Mouse (Mus musculus) retina, adult 2 months (tissue): ENCODE results near the gene Tor3a.

Experiments used
- DNase-seq: peaks from one replicate; pipeline ENCODE4 v3.0.0-alpha.2; 2012; ENCODE audit warnings: low read depth, low spot score

The Tor3a gene

DNA sequence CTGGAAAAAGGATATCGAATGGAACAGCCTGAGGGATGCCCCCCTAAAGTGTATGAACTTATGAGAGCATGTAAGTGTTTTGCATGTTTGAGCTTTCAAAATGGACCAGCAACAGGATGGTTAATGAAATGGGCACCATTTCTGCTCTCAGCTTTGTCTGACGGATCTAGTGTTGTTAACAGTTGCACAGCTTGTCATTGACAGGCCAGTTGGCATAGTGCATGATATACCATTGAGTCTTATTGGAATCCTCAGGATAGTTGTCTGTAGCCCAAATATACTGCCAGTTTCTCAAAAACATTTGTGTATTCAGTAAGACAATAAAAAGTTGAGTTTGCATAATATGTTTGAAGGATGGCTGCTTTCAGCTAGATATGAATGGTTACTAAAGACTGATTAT, 39.0 kb downstream of the Tor3a start:
- no peak for DNase-seq

DNA sequence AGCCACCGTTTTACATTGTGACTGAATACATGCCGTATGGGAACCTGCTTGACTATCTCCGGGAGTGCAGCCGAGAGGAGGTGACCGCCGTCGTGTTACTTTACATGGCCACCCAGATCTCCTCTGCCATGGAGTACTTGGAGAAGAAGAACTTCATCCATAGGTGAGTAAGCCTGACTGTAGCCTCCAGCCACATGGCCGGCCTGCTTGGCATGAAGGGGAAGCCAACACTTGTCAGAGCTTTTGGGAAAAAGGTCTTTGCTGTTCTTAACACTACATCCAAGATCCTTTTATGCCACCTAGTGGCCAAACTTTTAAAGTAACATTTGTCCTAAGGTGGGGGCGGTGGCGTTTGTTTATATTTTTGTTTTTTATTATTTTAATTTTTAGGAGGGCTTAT, 41.1 kb downstream of the Tor3a start:
- peak; percentile 26 for DNase-seq

DNA sequence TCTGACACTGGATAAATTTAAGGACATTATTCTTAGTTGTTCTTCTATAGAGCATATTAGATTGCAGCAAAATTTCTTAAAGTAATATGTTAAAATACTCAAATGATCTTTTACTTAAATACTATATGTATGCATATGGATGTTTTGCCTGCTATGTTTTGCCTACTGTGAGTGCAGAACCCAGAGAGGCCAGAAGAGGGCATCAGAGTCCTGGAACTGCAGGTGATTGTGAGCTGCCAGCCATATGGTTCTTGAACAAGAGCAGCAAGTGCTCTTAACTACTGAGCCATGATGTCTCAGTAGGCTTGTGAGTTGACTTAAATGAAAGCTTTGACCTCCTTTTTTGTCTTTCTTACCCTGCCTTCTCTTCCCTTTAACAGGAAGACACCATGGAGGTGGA, 43.2 kb downstream of the Tor3a start:
- no peak for DNase-seq

DNA sequence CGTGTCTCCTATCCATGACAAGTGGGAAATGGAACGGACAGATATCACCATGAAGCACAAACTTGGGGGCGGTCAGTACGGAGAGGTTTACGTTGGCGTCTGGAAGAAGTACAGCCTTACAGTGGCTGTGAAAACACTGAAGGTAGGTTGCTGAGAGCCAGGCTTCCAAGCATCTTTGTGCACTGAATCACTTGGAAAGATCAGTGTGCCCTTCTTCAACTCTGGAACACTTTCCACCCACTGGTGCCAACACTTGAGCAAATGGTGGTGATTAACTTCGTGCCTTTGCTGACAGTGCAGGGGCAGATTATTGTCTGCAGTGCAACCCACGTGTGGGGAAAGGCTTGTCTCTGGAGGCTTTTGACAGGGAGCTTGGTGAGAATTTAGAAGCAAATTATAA, 44.2 kb downstream of the Tor3a start:
- no peak for DNase-seq

DNA sequence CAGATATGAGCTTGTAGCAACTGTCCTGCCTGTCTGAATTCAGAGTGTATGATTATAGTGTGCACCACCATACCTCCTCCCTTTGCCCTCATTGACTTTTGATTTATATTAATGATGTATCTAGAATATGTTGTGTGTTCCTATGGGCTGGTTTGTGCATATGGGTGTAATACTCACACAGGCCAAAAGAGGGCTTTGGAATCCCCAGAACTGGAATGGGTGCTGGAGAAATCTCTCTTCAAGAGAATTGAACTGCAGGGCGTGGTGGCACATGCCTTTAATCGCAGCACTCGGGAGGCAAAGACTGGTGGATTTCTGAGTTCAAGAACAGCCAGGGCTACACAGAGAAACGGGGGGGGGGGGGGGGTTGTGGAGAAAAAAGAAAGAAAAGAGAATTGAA, 47.4 kb downstream of the Tor3a start:
- DNase-seq = no peak

DNA sequence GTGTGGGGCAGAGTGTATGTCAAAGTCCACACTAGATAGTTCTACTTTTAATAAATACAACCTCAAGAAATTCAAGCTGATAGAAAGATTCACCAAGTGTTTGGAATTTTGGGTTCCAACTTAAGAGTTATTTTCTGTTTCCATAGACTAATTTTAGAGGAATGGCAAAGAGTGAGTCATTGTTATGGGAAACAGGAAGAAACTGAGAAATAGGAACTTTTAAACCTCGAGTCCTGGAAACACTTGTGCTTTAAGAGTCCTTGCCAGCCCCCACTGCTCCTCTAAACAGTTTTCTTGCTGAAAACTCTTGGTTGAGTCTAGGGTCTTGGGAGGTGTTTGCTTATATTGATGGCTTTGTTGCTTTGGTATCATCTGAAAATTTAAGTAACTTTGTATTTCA, 49.9 kb downstream of the Tor3a start:
- DNase-seq = no peak

DNA sequence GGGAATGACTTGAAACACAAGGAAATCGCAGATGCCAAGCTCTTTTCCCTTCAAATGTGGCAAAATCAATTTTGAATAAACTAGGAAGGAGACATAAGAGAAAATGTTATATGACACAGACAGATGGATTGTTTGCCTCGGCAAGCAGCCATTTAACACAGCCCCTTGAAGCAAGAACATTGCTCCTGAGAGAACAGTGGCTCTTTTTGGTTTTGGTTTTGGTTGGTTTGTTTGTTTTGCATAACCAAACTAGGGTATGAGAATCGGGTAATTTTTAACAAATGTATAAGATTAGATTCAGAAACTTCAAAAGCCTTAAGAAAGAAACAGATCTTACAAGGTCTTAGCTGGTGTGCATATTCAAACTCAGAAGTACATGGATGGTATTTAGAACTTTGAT, 53.2 kb downstream of the Tor3a start:
- DNase-seq = no peak

DNA sequence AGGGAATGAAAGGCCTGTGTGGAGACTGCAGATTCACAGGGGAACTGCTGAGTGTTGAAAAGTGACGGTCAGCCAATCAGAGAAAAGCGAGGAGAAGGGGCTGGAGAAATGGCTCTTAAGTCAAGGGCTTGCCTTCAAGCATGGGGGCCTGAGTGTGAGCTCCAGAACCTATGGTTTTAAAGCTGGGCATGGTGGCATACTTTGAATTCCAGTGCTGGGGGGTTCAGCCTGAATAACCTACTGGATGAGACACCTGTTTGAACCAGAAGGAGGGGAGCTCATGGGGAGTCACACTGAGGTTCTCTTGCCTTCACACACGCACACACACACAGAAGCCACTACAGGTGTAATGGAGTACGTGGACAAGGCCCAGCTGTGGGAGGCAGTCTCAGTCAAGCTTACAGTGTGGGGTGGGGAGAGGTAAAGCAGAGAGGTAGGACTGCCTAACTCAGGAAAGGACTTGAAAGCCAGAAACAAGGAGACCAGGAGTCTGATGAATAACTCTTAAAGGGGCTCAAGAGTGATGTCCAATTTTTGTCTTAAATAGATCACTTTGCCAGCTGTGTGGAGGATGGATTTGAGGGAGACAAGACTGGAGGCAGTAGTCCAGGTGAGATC, 53.8 kb downstream of the Tor3a start:
- no peak for DNase-seq

DNA sequence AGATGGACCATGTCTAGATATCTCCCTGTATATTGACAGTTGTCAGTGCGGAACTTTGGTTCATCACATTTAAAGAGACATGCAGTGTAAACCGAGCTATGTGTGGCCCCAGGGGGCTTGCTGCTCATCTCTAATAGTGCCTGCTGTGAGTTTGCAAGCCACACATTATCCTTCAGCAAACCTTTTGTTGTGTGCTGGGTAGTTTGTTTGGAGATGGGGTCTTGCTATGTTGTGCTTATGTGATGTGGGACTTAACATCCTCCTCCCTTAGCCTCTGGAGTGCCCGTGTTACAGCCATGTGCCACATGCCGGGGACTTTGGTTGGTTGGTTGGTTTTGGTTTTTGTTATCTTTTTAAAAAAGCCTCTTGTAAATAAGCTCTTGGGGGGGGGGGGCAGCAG, 56.3 kb downstream of the Tor3a start:
- no peak for DNase-seq

DNA sequence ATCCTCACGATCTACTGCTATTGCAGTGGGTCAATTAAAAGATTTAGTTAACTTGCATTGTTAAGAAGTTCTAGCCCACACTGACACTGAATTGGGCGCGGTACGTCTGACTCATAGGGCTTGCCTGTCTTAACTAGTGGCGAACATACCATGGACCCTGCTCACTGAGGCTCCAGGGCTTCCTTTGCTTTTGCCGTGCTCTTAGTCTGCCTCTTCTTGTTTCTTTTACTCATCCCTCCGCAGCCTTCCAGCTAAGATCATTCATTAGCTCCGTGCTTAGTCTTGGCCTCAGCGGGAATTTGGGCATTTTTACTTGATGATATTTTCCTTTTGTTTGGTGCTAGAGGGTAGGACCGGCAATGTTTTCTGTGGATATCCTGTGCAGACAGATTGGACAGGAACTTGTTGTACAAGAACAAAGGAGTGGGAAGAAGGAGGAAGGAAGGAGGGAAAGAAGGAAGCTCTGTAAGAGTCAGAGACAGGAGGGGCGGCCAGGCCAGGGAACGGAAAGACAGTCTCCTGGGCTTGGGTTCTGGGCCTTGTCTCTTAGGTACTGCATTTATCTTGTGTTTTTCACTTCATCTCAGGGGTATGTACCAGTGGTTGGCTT, 57.1 kb downstream of the Tor3a start:
- DNase-seq = no peak

DNA sequence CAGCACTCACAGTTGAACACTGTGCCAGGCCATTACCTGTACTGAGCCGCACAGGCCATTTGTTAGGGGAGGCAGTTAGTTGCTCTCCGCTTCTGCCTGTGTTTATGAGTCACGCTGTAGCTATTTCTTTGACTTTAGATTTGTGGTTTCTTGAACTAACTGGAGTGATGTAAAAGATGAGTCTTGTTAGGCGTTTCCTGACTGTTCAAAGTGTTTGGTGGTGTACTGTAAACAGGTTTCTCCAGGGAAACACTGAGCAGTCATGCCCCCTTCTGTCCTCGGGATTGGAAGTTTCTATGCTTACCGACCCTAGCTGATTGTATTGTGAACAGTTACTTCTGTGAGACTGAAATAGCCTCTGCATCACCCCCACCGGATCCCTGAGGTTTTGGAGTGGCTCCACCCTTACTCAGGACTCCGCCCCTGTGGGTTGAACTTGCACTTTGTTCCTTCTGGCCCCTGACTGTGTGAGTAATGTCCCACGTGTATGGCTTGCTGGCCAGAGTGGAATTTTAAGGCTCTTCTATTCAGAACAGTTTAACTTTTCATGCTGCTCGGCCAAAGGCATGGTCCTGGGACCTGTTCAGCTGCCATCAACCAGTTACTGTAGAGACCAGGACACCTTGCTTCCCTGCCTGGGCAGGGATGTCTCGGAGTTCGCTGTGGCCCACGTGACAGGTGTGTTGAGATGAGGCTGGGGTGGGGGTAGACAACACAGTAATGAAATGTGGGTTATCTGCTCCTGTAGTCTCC, 58.6 kb downstream of the Tor3a start:
- no peak for DNase-seq

DNA sequence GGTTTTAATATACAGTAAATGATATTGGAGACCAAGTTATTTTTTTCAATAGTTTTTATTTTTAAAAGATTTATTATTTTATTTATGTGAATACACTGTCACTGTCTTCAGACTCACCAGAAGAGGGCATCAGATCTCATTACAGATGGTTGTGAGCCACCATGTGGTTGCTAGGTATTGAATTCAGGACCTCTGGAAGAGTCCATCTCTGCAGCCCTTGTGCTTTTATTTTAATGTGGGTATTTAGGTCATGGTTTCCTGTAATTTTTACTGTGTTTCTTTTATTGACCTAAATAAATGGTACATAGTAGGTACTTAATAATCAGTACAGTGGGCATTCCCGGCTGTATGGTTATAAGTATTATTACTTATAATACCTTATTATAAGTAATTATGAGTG, 59.4 kb downstream of the Tor3a start:
- DNase-seq = no peak

DNA sequence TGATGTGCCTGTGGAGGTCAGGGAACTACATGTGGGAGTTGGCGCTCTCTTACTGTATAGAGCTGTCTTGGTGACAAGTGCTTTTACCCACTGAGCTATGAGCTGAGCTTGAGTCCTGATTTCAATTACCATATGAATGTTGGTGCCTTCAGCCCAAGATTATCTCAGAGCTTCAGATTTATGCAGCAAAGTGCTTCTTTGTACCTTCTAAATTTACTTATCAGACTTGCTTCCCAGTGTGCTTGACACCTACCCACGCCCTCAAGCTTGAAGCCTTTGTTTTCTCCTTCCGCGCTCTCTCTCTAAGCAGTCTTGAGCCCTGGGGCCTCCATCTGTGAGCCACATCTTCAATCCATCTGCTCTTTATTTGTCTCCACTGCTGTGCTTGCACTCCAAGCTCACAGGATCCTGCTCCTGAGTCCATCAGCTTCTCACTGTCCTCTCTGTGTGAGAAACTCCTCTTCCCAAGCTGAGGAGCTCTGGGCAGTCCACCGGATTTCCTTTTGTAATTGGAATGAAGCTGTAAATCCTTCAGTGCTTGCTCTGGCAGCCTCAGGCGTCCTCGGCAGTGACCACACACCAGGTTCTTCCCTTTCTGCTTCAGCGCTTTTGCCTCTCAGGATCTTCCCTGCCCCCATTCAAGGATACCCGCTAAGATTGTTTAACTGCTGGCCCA, 60.2 kb downstream of the Tor3a start:
- DNase-seq = no peak

DNA sequence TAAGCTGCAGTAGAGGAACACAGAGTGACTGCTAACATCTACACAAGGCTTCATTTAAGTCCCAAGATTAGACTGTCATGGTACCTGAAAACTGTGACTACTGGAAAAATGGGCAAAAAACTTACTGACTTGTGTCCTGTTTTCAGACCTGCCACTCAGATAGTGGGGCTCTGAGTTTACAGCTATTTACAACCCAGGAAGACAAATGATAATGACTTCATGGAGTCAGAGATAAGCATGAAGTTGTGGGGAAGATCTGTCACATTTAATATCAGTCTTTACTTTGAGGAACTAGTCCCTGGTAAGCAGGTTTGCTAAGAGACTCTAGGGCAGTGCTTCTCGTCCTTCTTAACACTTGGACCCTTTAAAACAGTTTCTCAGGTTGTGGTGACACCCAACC, 63.9 kb downstream of the Tor3a start:
- DNase-seq = no peak

DNA sequence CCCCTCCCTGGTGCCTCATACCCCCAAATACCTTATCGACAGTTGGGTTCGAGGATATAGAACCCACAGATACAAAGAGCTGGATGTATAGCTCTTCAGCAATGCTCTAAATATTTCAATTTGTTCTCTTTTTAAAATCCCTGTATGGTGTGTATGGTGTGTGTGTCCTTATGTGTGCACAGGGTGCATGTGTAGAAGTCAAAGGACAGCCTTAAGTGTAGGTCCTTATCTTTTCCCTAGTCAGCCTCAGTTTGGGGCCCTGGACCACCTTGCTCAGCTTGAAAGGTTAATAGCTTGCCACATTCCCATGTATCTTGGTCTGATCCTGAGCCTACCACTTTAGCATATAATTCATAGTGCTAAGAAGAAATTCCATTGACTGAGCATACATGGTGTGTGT, 65.7 kb downstream of the Tor3a start:
- DNase-seq = no peak

DNA sequence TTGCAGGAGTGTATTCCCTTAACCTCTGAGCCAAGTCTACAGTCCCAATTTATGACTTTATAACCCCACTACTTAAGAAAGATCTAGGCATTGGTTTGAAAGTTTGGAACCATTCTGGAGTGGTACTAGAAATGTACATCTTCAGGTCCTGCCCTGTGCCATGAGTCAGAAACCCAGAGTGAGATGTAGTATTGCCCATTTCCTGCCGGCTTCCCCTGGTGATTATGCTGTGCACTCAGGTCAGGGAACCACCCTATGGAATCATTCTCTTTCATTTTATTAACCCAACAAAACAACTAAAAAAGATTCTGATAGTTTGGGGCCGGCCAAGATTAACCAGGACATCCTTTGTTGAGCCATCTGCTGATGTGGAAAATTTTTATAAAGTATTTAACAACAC, 68.2 kb downstream of the Tor3a start:
- no peak for DNase-seq

DNA sequence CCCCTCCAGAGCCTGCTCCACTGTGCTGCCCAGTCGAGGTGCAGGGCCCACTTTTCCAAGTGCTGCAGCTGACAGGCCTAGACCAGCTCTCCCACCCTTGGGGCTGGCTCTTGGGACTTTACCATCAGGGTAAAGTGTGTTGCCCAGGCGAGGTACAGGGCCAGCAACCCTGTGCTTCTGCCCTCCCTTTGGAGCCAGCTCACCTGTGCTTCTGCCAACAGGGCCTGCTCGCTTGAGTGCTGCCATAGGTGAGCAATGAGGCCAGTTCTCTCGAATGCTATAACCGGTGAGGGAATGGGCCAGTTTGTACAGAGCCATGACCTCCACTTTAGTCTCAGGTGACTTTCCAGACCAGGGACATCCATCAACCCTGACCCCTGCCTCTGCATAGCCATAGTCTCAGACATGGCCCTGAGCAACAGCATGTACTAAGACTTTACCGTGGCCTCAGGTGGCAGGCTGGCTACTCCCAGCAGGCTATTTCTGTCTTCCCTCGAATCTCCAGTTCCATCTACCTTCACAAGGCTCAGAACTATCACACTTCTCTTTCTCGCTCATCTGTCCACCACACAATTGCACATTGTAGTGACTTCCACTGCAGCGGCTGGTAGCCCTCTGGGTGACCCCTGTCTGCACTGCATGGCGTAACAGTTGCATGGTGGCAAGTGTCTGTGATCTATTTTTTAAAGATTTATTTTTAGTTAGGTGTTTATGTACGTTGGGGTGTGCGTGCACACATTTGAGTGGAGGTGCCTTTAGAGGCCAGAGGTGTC, 68.9 kb downstream of the Tor3a start:
- no peak for DNase-seq
